Mouse (Mus musculus): ENCODE measurements around the gene Ube2c. TPM values are rescaled to one million over a fixed set of nuclear protein-coding genes. Genes with fewer than 3 reads are reported as not detected.

Ube2c gene
- polyA plus RNA-seq, 1 experiment from 2014 or later = 311 TPM

Other genes starting within 250 kb of the Ube2c start
- gene Wfdc2, start 207.5 kb upstream of the Ube2c start, polyA plus RNA-seq (2015; fragmentation: Nextera tagmentation; extraction: Ambion mirVana) = 18.3 and 31.2 TPM in 2 replicates
- gene Spint3, start 196.4 kb upstream of the Ube2c start, polyA plus RNA-seq (2015; fragmentation: Nextera tagmentation; extraction: Ambion mirVana) = not detected in 2 replicates
- gene Wfdc6a, start 184.5 kb upstream of the Ube2c start, polyA plus RNA-seq (2015; fragmentation: Nextera tagmentation; extraction: Ambion mirVana) = 0.19 TPM in 1 of 2 replicates, not detected in the other
- not detected in 2 replicates for gene Eppin, start 176.3 kb upstream of the Ube2c start, polyA plus RNA-seq (2015; fragmentation: Nextera tagmentation; extraction: Ambion mirVana)
- not detected in 2 replicates for gene Wfdc6b, start 156.4 kb upstream of the Ube2c start, polyA plus RNA-seq (2015; fragmentation: Nextera tagmentation; extraction: Ambion mirVana)
- gene Wfdc8, start 156.3 kb upstream of the Ube2c start, polyA plus RNA-seq (2015; fragmentation: Nextera tagmentation; extraction: Ambion mirVana) = not detected in 2 replicates
- not detected in 2 replicates for gene Wfdc16, start 131.1 kb upstream of the Ube2c start, polyA plus RNA-seq (2015; fragmentation: Nextera tagmentation; extraction: Ambion mirVana)
- gene Wfdc10, start 113.9 kb upstream of the Ube2c start, polyA plus RNA-seq (2015; fragmentation: Nextera tagmentation; extraction: Ambion mirVana) = not detected in 2 replicates
- not detected in 2 replicates for gene Wfdc9, start 113.3 kb upstream of the Ube2c start, polyA plus RNA-seq (2015; fragmentation: Nextera tagmentation; extraction: Ambion mirVana)
- gene Wfdc11, start 95.8 kb upstream of the Ube2c start, polyA plus RNA-seq (2015; fragmentation: Nextera tagmentation; extraction: Ambion mirVana) = not detected in 2 replicates
- gene Wfdc13, start 84.8 kb upstream of the Ube2c start, polyA plus RNA-seq (2015; fragmentation: Nextera tagmentation; extraction: Ambion mirVana) = 0.18 TPM in 1 of 2 replicates, not detected in the other
- gene Spint4, start 71.4 kb upstream of the Ube2c start, polyA plus RNA-seq (2015; fragmentation: Nextera tagmentation; extraction: Ambion mirVana) = not detected in 2 replicates
- gene Spint5, start 54.6 kb upstream of the Ube2c start, polyA plus RNA-seq (2015; fragmentation: Nextera tagmentation; extraction: Ambion mirVana) = not detected in 2 replicates
- gene Wfdc3, start 24.0 kb upstream of the Ube2c start, polyA plus RNA-seq (2015; fragmentation: Nextera tagmentation; extraction: Ambion mirVana) = 0.41 and 0.50 TPM in 2 replicates
- gene Dnttip1, start 23.9 kb upstream of the Ube2c start, polyA plus RNA-seq (2015; fragmentation: Nextera tagmentation; extraction: Ambion mirVana) = 61.0 and 63.9 TPM in 2 replicates
- gene Tnnc2, start 10.1 kb downstream of the Ube2c start, polyA plus RNA-seq (2015; fragmentation: Nextera tagmentation; extraction: Ambion mirVana) = 350 and 1,119 TPM in 2 replicates
- 33.8 and 40.5 TPM in 2 replicates for gene Snx21, start 15.9 kb downstream of the Ube2c start, polyA plus RNA-seq (2015; fragmentation: Nextera tagmentation; extraction: Ambion mirVana)
- gene Acot8, start 35.0 kb downstream of the Ube2c start, polyA plus RNA-seq (2015; fragmentation: Nextera tagmentation; extraction: Ambion mirVana) = 16.8 and 20.7 TPM in 2 replicates
- 7.5 and 7.9 TPM in 2 replicates for gene Zswim3, start 35.2 kb downstream of the Ube2c start, polyA plus RNA-seq (2015; fragmentation: Nextera tagmentation; extraction: Ambion mirVana)
- 19.4 and 20.1 TPM in 2 replicates for gene Zswim1, start 52.8 kb downstream of the Ube2c start, polyA plus RNA-seq (2015; fragmentation: Nextera tagmentation; extraction: Ambion mirVana)
- gene Spata25, start 58.6 kb downstream of the Ube2c start, polyA plus RNA-seq (2015; fragmentation: Nextera tagmentation; extraction: Ambion mirVana) = not detected in 2 replicates
- 178 and 187 TPM in 2 replicates for gene Ctsa, start 63.0 kb downstream of the Ube2c start, polyA plus RNA-seq (2015; fragmentation: Nextera tagmentation; extraction: Ambion mirVana)
- 5.8 and 9.3 TPM in 2 replicates for gene Neurl2, start 63.6 kb downstream of the Ube2c start, polyA plus RNA-seq (2015; fragmentation: Nextera tagmentation; extraction: Ambion mirVana)
- 57.1 and 61.8 TPM in 2 replicates for gene Pltp, start 87.8 kb downstream of the Ube2c start, polyA plus RNA-seq (2015; fragmentation: Nextera tagmentation; extraction: Ambion mirVana)
- gene Pcif1, start 109.4 kb downstream of the Ube2c start, polyA plus RNA-seq (2015; fragmentation: Nextera tagmentation; extraction: Ambion mirVana) = 62.9 and 67.5 TPM in 2 replicates
- gene Zfp335, start 141.9 kb downstream of the Ube2c start, polyA plus RNA-seq (2015; fragmentation: Nextera tagmentation; extraction: Ambion mirVana) = 13.2 and 13.9 TPM in 2 replicates
- 22.2 and 52.4 TPM in 2 replicates for gene Mmp9, start 170.9 kb downstream of the Ube2c start, polyA plus RNA-seq (2015; fragmentation: Nextera tagmentation; extraction: Ambion mirVana)
- 0.51 and 0.97 TPM in 2 replicates for gene Slc12a5, start 190.9 kb downstream of the Ube2c start, polyA plus RNA-seq (2015; fragmentation: Nextera tagmentation; extraction: Ambion mirVana)

Measured in limb, embryonic 15.5 days (tissue).